Mouse (Mus musculus) left cerebral cortex, adult 18-20 months (tissue): ENCODE measurements around the gene Iqch. TPM values are rescaled to one million over a fixed set of nuclear protein-coding genes. Genes with fewer than 3 reads are reported as not detected.

Source experiments
- DNase-seq, 2 experiments: peaks; one replicate each; pipeline ENCODE4 v3.0.0; 2021 to 2022; ENCODE audit warnings: low spot score in 2 of 2, mixed read lengths in 1 of 2
- total RNA-seq, 2 experiments: library from RNA; stranded (reverse); gene quantifications; 2 replicates each; pipeline ENCODE4 v1.2.3; 2021

Gene Iqch
- total RNA-seq, 2 experiments from 2014 or later, result not detected

GRCm38 (mm10) chr9:63495786-63496185 is 106.5 kb downstream of the Iqch start:
- DNase-seq, result no peak

GRCm38 (mm10) chr9:63493746-63494145 is 108.5 kb downstream of the Iqch start:
- no peak for DNase-seq

GRCm38 (mm10) chr9:63492291-63492690 is 110.0 kb downstream of the Iqch start:
- peak; percentile 4 to 32 for DNase-seq

GRCm38 (mm10) chr9:63490521-63491307 is 111.6 kb downstream of the Iqch start:
- peak in 1 of 2 experiments; percentile 5 for DNase-seq

- DNase-seq, result no peak
These were observed 113.1 kb downstream of the Iqch start for GRCm38 (mm10) chr9:63489156-63489555.

- no peak for DNase-seq
These were observed 136.7 kb downstream of the Iqch start for GRCm38 (mm10) chr9:63465561-63465960.

GRCm38 (mm10) chr9:63462296-63462695 is 140.0 kb downstream of the Iqch start:
- DNase-seq, result peak; percentile 83 to 91

GRCm38 (mm10) chr9:63456401-63456800 is 145.9 kb downstream of the Iqch start:
- no peak for DNase-seq

- no peak for DNase-seq
These were observed 148.0 kb downstream of the Iqch start for GRCm38 (mm10) chr9:63454341-63454740.

GRCm38 (mm10) chr9:63450531-63451030 is 151.7 kb downstream of the Iqch start:
- no peak for DNase-seq

- DNase-seq, result no peak
These were observed 158.6 kb downstream of the Iqch start for GRCm38 (mm10) chr9:63443695-63444094.

- DNase-seq, result no peak
These were observed 171.6 kb downstream of the Iqch start for GRCm38 (mm10) chr9:63430652-63431051.

GRCm38 (mm10) chr9:63421096-63421736 is 181.1 kb downstream of the Iqch start:
- no peak for DNase-seq

- no peak for DNase-seq
These were observed 181.9 kb downstream of the Iqch start for GRCm38 (mm10) chr9:63420396-63420795.

- DNase-seq, result no peak
These were observed 202.1 kb downstream of the Iqch start for GRCm38 (mm10) chr9:63400176-63400575.

- DNase-seq, result no peak
These were observed 202.9 kb downstream of the Iqch start for GRCm38 (mm10) chr9:63399463-63399815.

GRCm38 (mm10) chr9:63398611-63399462 is 203.5 kb downstream of the Iqch start, which contains the start of gene 2300009A05Rik:
2300009A05Rik (minus strand) TSS chr9:63399246.
- peak; percentile 91 to 94 for DNase-seq

- peak; percentile 22 to 34 for DNase-seq
These were observed 206.7 kb downstream of the Iqch start for GRCm38 (mm10) chr9:63395612-63396011.

- no peak for DNase-seq
These were observed 211.0 kb downstream of the Iqch start for GRCm38 (mm10) chr9:63391307-63391706.

GRCm38 (mm10) chr9:63382761-63383160 is 219.5 kb downstream of the Iqch start:
- DNase-seq, result no peak

- no peak for DNase-seq
These were observed 222.0 kb downstream of the Iqch start for GRCm38 (mm10) chr9:63380326-63380725.
